Comparison of ENCODE assay signal across 11 mouse cellular contexts in genomic region chr5:24526190-24526888, GRCm38 (mm10). TPM values are rescaled to one million over a fixed set of nuclear protein-coding genes. Genes with fewer than 3 reads are reported as not detected.
A peak's percentile ranks its signal among the peaks of the same experiment; 100 is the strongest.
DNase-seq lines count a peak whose midpoint lies in the region; ATAC-seq lines count a peak whose summit lies in the region.
"Had no signal": no experiment of that assay in that cellular context is flagged by ENCODE, and none has a peak within 500 bp of the region (broad histone marks: within the 10 kb centered on the region; RNA-seq: fewer than 3 reads in every experiment).

No protein-coding gene starts in this region.

- H3K9me3 ChIP-seq in kidney, embryonic 14.5 days (ENCODE audit: control insufficient read depth, low read length), result no peaks in the 10 kb centered on the region
- no peaks in the 10 kb centered on the region for H3K9me3 ChIP-seq in embryonic facial prominence, embryonic 13.5 days
- H3K9me3 ChIP-seq in intestine, embryonic 15.5 days, result no peaks in the 10 kb centered on the region

- peak overlapping the region; percentile 87 for H3K4me2 ChIP-seq in kidney, embryonic 14.5 days (replicated peaks; ENCODE audit: low read depth, low read length)
- peak overlapping the region; percentile 76 for H3K4me2 ChIP-seq in embryonic facial prominence, embryonic 13.5 days
- peak overlapping the region; percentile 88 for H3K4me2 ChIP-seq in intestine, embryonic 15.5 days (replicated peaks)

- intact Hi-C loops in left cerebral cortex, postnatal 14 days (cut with DNase I), result loop anchor here (10.0 kb wide), 1 partner anchor 262 kb away; no protein-coding TSS in a partner anchor

- H3K4me1 ChIP-seq in kidney, embryonic 14.5 days (ENCODE audit: control insufficient read depth, insufficient read depth, low read length), result peaks cover 13% of the 10 kb centered on the region
- H3K4me1 ChIP-seq in embryonic facial prominence, embryonic 13.5 days, result peaks cover 21% of the 10 kb centered on the region
- peaks cover 14% of the 10 kb centered on the region for H3K4me1 ChIP-seq in intestine, embryonic 15.5 days (replicated peaks)

- peaks cover 92% of the 10 kb centered on the region for H3K27me3 ChIP-seq in kidney, embryonic 14.5 days (ENCODE audit: control insufficient read depth, insufficient read depth, low read length)
- H3K27me3 ChIP-seq in embryonic facial prominence, embryonic 13.5 days, result peaks cover 97% of the 10 kb centered on the region
- peaks cover 92% of the 10 kb centered on the region for H3K27me3 ChIP-seq in intestine, embryonic 15.5 days (replicated peaks)

- DNase-seq in kidney, postnatal 14 days, result no peak
- peak; percentile 57 for DNase-seq in neural tube, embryonic 10.5 days (ENCODE audit: extremely low spot score, low spot score)
- DNase-seq in left cerebral cortex, postnatal 14 days (ENCODE audit: low spot score in 2 of 2), result no peak
- no peak for DNase-seq in gastrocnemius, postnatal 4 days (ENCODE audit: low spot score in 2 of 2)
- DNase-seq in cerebellum, postnatal 36 days, result no peak
- DNase-seq: cerebellum, adult 9-11 months had no signal

- H3K27ac ChIP-seq in kidney, embryonic 14.5 days (ENCODE audit: low read depth, low read length), result no peak overlapping the region
- H3K27ac ChIP-seq in embryonic facial prominence, embryonic 13.5 days, result no peak overlapping the region
- H3K27ac ChIP-seq in intestine, embryonic 15.5 days, result no peak overlapping the region

- no peaks in the 10 kb centered on the region for H3K36me3 ChIP-seq in kidney, embryonic 14.5 days (ENCODE audit: control insufficient read depth, insufficient read depth, low read length)
- H3K36me3 ChIP-seq in embryonic facial prominence, embryonic 13.5 days, result no peaks in the 10 kb centered on the region
- no peaks in the 10 kb centered on the region for H3K36me3 ChIP-seq in intestine, embryonic 15.5 days

- 0 out of 2 replicates have a peak, but pooled peaks have one; percentile 22 for ATAC-seq in kidney, embryonic 14.5 days (ENCODE audit: low FRiP score, low TSS enrichment)
- ATAC-seq in embryonic facial prominence, embryonic 13.5 days (ENCODE audit: insufficient number of reproducible peaks, insufficient read depth, low FRiP score, low TSS enrichment, low read depth), result no peak
- 0 out of 2 replicates have a peak, but pooled peaks have one; percentile 37 for ATAC-seq in intestine, embryonic 15.5 days

- peak overlapping the region; percentile 28; the same call in 1 of the 2 replicates for H3K9ac ChIP-seq in kidney, embryonic 14.5 days (ENCODE audit: low read depth, low read length)
- peak overlapping the region; percentile 44; the same call in 1 of the 2 replicates for H3K9ac ChIP-seq in embryonic facial prominence, embryonic 13.5 days
- peak overlapping the region; percentile 5; the same call in 1 of the 2 replicates for H3K9ac ChIP-seq in intestine, embryonic 15.5 days

- WGBS in kidney, embryonic 14.5 days, result under 1% methylated on average over 73 of the region's 109 CpGs
- WGBS in embryonic facial prominence, embryonic 13.5 days, result under 1% methylated on average over 60 of the region's 109 CpGs
- under 1% methylated on average over 64 of the region's 109 CpGs for WGBS in intestine, embryonic 15.5 days

- H3K4me3 ChIP-seq in kidney, embryonic 14.5 days (ENCODE audit: low read length), result peak overlapping the region; percentile 45
- peak overlapping the region; percentile 46 for H3K4me3 ChIP-seq in embryonic facial prominence, embryonic 13.5 days
- peak overlapping the region; percentile 38 for H3K4me3 ChIP-seq in intestine, embryonic 15.5 days (replicated peaks)

RNA-seq across cellular contexts. Expression of gene Gbx1, which starts 0.7 kb away (rescaled TPM):
- polyA plus RNA-seq in kidney, embryonic 14.5 days (2014; fragmentation: Nextera tagmentation; extraction: Ambion mirVana), result 0.05 TPM in 1 of 2 replicates, not detected in the other
- 0.11 TPM in 1 of 2 replicates, not detected in the other for polyA plus RNA-seq in embryonic facial prominence, embryonic 13.5 days (2015; fragmentation: Nextera tagmentation; extraction: Ambion mirVana)
- polyA plus RNA-seq in intestine, embryonic 15.5 days (2015; fragmentation: Nextera tagmentation; extraction: Ambion mirVana), result 0.06 TPM in 1 of 2 replicates, not detected in the other
- total RNA-seq in left cerebral cortex, postnatal 14 days (2021), result under 1 TPM in 1 of 2 experiments, not detected in 1; 0.40 TPM
- total RNA-seq in gastrocnemius, postnatal 4 days (2021), result under 1 TPM in 1 of 2 experiments, not detected in 1; 0.10 TPM
- total RNA-seq: layer of hippocampus, adult 8-10 months had no signal

RNA-seq across cellular contexts. Expression of gene Asb10, which starts 14.4 kb away (rescaled TPM):
- 0.54 and 0.91 TPM in 2 replicates for polyA plus RNA-seq in kidney, embryonic 14.5 days (2014; fragmentation: Nextera tagmentation; extraction: Ambion mirVana)
- polyA plus RNA-seq in embryonic facial prominence, embryonic 13.5 days (2015; fragmentation: Nextera tagmentation; extraction: Ambion mirVana), result 0.56 and 0.63 TPM in 2 replicates
- polyA plus RNA-seq in intestine, embryonic 15.5 days (2015; fragmentation: Nextera tagmentation; extraction: Ambion mirVana), result 0.33 and 0.40 TPM in 2 replicates
- total RNA-seq in left cerebral cortex, postnatal 14 days (2021), result under 1 TPM; 0.15 to 0.30 TPM
- 10 to 100 TPM; 32.8 to 34.8 TPM for total RNA-seq in gastrocnemius, postnatal 4 days (2021)

RNA-seq across cellular contexts. Expression of gene 4931409K22Rik, which starts 30.3 kb away (rescaled TPM):
- 0.26 and 0.34 TPM in 2 replicates for polyA plus RNA-seq in kidney, embryonic 14.5 days (2014; fragmentation: Nextera tagmentation; extraction: Ambion mirVana)
- polyA plus RNA-seq in embryonic facial prominence, embryonic 13.5 days (2015; fragmentation: Nextera tagmentation; extraction: Ambion mirVana), result 0.11 TPM in 1 of 2 replicates, not detected in the other
- polyA plus RNA-seq in intestine, embryonic 15.5 days (2015; fragmentation: Nextera tagmentation; extraction: Ambion mirVana), result 0.05 and 0.08 TPM in 2 replicates
- under 1 TPM in 1 of 2 experiments, not detected in 1; 0.13 TPM for total RNA-seq in left cerebral cortex, postnatal 14 days (2021)
- total RNA-seq in gastrocnemius, postnatal 4 days (2021), result not detected
- total RNA-seq: MEL had no signal

RNA-seq across cellular contexts. Expression of gene Abcf2, which starts 50.9 kb away (rescaled TPM):
- polyA plus RNA-seq in kidney, embryonic 14.5 days (2014; fragmentation: Nextera tagmentation; extraction: Ambion mirVana), result 102 and 121 TPM in 2 replicates
- polyA plus RNA-seq in embryonic facial prominence, embryonic 13.5 days (2015; fragmentation: Nextera tagmentation; extraction: Ambion mirVana), result 112 and 115 TPM in 2 replicates
- polyA plus RNA-seq in intestine, embryonic 15.5 days (2015; fragmentation: Nextera tagmentation; extraction: Ambion mirVana), result 86.0 and 87.1 TPM in 2 replicates
- total RNA-seq in left cerebral cortex, postnatal 14 days (2021), result 10 to 100 TPM; 62.0 to 64.8 TPM
- total RNA-seq in gastrocnemius, postnatal 4 days (2021), result 10 to 100 TPM; 60.6 to 61.0 TPM
